Mouse (Mus musculus): ENCODE results near the gene Wdr86. TPM values are rescaled to one million over a fixed set of nuclear protein-coding genes. Genes with fewer than 3 reads are reported as not detected.
A peak's percentile ranks its signal among the peaks of the same experiment; 100 is the strongest.

Wdr86 gene
- polyA plus RNA-seq, 2 experiments = 25.4 to 37.5 TPM

DNA sequence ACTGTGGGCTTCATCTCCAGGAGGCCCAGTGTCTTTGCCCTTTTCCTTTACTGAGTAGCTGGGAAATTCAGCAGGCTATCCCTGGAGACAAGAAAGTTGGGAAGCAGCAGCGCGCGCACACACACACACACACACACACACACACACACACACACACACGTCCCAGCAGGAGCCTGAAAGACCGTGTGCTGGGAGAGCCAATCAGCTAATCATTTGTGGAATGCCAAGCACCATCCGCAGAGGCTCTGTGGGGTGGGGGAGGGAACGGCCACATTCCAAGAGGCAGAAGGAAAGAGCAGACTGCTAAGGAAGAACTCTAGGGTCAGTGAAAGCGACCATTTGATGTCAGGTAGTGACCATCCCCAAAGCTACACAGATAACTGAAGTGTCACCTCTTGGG, 2.6 kb upstream of the Wdr86 start:
- 2% methylated on average over 8 of the region's 8 CpGs for WGBS
- Histone ChIP-seq H3K9ac (ENCODE audit: low read depth, low read length, severe bottlenecking) (no peak overlapping the region), H3K4me2 (replicated peaks; ENCODE audit: low read depth, low read length, severe bottlenecking) (no peak overlapping the region), H3K36me3 (ENCODE audit: control insufficient read depth, insufficient read depth, low read length) (no peaks in the 10 kb centered on the region), H3K9me3 (ENCODE audit: control insufficient read depth, low read length) (no peaks in the 10 kb centered on the region), H3K4me3 (replicated peaks; ENCODE audit: low read length) (no peak overlapping the region), H3K27ac (replicated peaks; ENCODE audit: low read depth, low read length) (peak overlapping the region; percentile 19; the same call in 1 of the 2 replicates), H3K4me1 (ENCODE audit: control insufficient read depth, insufficient read depth, low read length) (peaks cover 26% of the 10 kb centered on the region), H3K27me3 (ENCODE audit: control insufficient read depth, insufficient read depth, low read length) (no peaks in the 10 kb centered on the region)
- DNase-seq (ENCODE audit: low spot score) (no peak), ATAC-seq (ENCODE audit: low FRiP score, low read depth) (peak; percentile 61; the same call in 1 of the 2 replicates)
- no peak for TF ChIP-seq POLR2A (IDR thresholded peaks at IDR 0.05; ENCODE audit: borderline replicate concordance, extremely low read depth, insufficient read depth, insufficient read length)

GRCm38 (mm10) chr5:24730986-24731385, 459 bp upstream of the Wdr86 start:
- H3K4me1 ChIP-seq (ENCODE audit: control insufficient read depth, insufficient read depth, low read length) = peaks cover 26% of the 10 kb centered on the region
- ATAC-seq (ENCODE audit: low FRiP score, low read depth) = peak; percentile 34; the same call in 1 of the 2 replicates
- H3K4me3 ChIP-seq (replicated peaks; ENCODE audit: low read length) = peak overlapping the region; percentile 73
- peak overlapping the region; percentile 91 for H3K4me2 ChIP-seq (replicated peaks; ENCODE audit: low read depth, low read length, severe bottlenecking)
- H3K36me3 ChIP-seq (ENCODE audit: control insufficient read depth, insufficient read depth, low read length) = no peaks in the 10 kb centered on the region
- TF ChIP-seq POLR2A (IDR thresholded peaks at IDR 0.05; ENCODE audit: borderline replicate concordance, extremely low read depth, insufficient read depth, insufficient read length) = no peak
- no peak for DNase-seq (ENCODE audit: low spot score)
- H3K27ac ChIP-seq (replicated peaks; ENCODE audit: low read depth, low read length) = peak overlapping the region; percentile 65; the same call in 1 of the 2 replicates
- WGBS = 3% methylated on average over 15 of the region's 15 CpGs
- H3K9me3 ChIP-seq (ENCODE audit: control insufficient read depth, low read length) = no peaks in the 10 kb centered on the region
- peak overlapping the region; percentile 82 for H3K9ac ChIP-seq (ENCODE audit: low read depth, low read length, severe bottlenecking)
- no peaks in the 10 kb centered on the region for H3K27me3 ChIP-seq (ENCODE audit: control insufficient read depth, insufficient read depth, low read length)

GRCm38 (mm10) chr5:24729797-24730487, 585 bp downstream of the Wdr86 start:
- no peaks in the 10 kb centered on the region for H3K9me3 ChIP-seq (ENCODE audit: control insufficient read depth, low read length)
- ATAC-seq (ENCODE audit: low FRiP score, low read depth) (peak; percentile 2; the same call in 1 of the 2 replicates), DNase-seq (ENCODE audit: low spot score) (no peak)
- no peaks in the 10 kb centered on the region for H3K27me3 ChIP-seq (ENCODE audit: control insufficient read depth, insufficient read depth, low read length)
- no peaks in the 10 kb centered on the region for H3K36me3 ChIP-seq (ENCODE audit: control insufficient read depth, insufficient read depth, low read length)
- peak overlapping the region; percentile 82 for H3K9ac ChIP-seq (ENCODE audit: low read depth, low read length, severe bottlenecking)
- H3K4me3 ChIP-seq (replicated peaks; ENCODE audit: low read length) = peak overlapping the region; percentile 73
- H3K4me1 ChIP-seq (ENCODE audit: control insufficient read depth, insufficient read depth, low read length) = peaks cover 30% of the 10 kb centered on the region
- WGBS = 4% methylated on average over 39 of the region's 49 CpGs
- TF ChIP-seq POLR2A (IDR thresholded peaks at IDR 0.05; ENCODE audit: borderline replicate concordance, extremely low read depth, insufficient read depth, insufficient read length) = no peak
- peak overlapping the region; percentile 50 for H3K27ac ChIP-seq (replicated peaks; ENCODE audit: low read depth, low read length)
- H3K4me2 ChIP-seq (replicated peaks; ENCODE audit: low read depth, low read length, severe bottlenecking) = peak overlapping the region; percentile 91

GRCm38 (mm10) chr5:24726901-24727836, 3.4 kb downstream of the Wdr86 start:
- H3K4me3 ChIP-seq (replicated peaks; ENCODE audit: low read length) = no peak overlapping the region
- no peak overlapping the region for H3K27ac ChIP-seq (replicated peaks; ENCODE audit: low read depth, low read length)
- no peak overlapping the region for H3K4me2 ChIP-seq (replicated peaks; ENCODE audit: low read depth, low read length, severe bottlenecking)
- H3K27me3 ChIP-seq (ENCODE audit: control insufficient read depth, insufficient read depth, low read length) = no peaks in the 10 kb centered on the region
- DNase-seq (ENCODE audit: low spot score) (no peak), ATAC-seq (ENCODE audit: low FRiP score, low read depth) (no peak; the same call in 1 of the 2 replicates)
- peaks cover 30% of the 10 kb centered on the region for H3K4me1 ChIP-seq (ENCODE audit: control insufficient read depth, insufficient read depth, low read length)
- H3K9me3 ChIP-seq (ENCODE audit: control insufficient read depth, low read length) = no peaks in the 10 kb centered on the region
- 65% methylated on average over 12 of the region's 12 CpGs for WGBS
- H3K9ac ChIP-seq (ENCODE audit: low read depth, low read length, severe bottlenecking) = no peak overlapping the region
- TF ChIP-seq POLR2A (IDR thresholded peaks at IDR 0.05; ENCODE audit: borderline replicate concordance, extremely low read depth, insufficient read depth, insufficient read length) = no peak
- H3K36me3 ChIP-seq (ENCODE audit: control insufficient read depth, insufficient read depth, low read length) = 0 out of 2 replicates have a peak, but pooled peaks cover 4% of the 10 kb centered on the region

- no peak overlapping the region for H3K27ac ChIP-seq (replicated peaks; ENCODE audit: low read depth, low read length)
- H3K4me2 ChIP-seq (replicated peaks; ENCODE audit: low read depth, low read length, severe bottlenecking) = no peak overlapping the region
- H3K9me3 ChIP-seq (ENCODE audit: control insufficient read depth, low read length) = no peaks in the 10 kb centered on the region
- TF ChIP-seq POLR2A (IDR thresholded peaks at IDR 0.05; ENCODE audit: borderline replicate concordance, extremely low read depth, insufficient read depth, insufficient read length) = no peak
- DNase-seq (ENCODE audit: low spot score) (no peak), ATAC-seq (ENCODE audit: low FRiP score, low read depth) (no peak)
- H3K4me1 ChIP-seq (ENCODE audit: control insufficient read depth, insufficient read depth, low read length) = peaks cover 26% of the 10 kb centered on the region
- no peaks in the 10 kb centered on the region for H3K27me3 ChIP-seq (ENCODE audit: control insufficient read depth, insufficient read depth, low read length)
- no peak overlapping the region for H3K4me3 ChIP-seq (replicated peaks; ENCODE audit: low read length)
- H3K9ac ChIP-seq (ENCODE audit: low read depth, low read length, severe bottlenecking) = no peak overlapping the region
- WGBS = 49% methylated on average over 6 of the region's 6 CpGs
- H3K36me3 ChIP-seq (ENCODE audit: control insufficient read depth, insufficient read depth, low read length) = peaks cover 13% of the 10 kb centered on the region; the same call in 1 of the 2 replicates
These were observed 4.6 kb downstream of the Wdr86 start for GRCm38 (mm10) chr5:24725897-24726296.
